Mouse (Mus musculus) hindbrain, embryonic 14.5 days (tissue): ENCODE data around the gene Tmc6. TPM values are rescaled to one million over a fixed set of nuclear protein-coding genes. Genes with fewer than 3 reads are reported as not detected.
"Not testable (repeated sequence)": the region's sequence is repeated elsewhere in the genome, so short reads cannot be mapped to it uniquely, and the experiment has no call there.

ENCODE experiments used
- ATAC-seq: fragments of 200-750 bp; cut with Nextera tagmentation; 2 replicates; pipeline ENCODE4 v1.8.0; 2017; ENCODE audit warnings: moderate number of reproducible peaks, mild to moderate bottlenecking, moderate TSS enrichment, moderate library complexity; ENCODE audit not compliant: low FRiP score
- DNase-seq: peaks from one replicate; pipeline ENCODE4 v3.0.0-alpha.2; 2015; ENCODE audit warnings: low spot score
- H3K27ac ChIP-seq: fragments of 300-500 bp; sonication (generic); 2 replicates; pipeline ENCODE4 v1.5.1; 2014; ENCODE audit warnings: mild to moderate bottlenecking, moderate library complexity
- H3K27me3 ChIP-seq: fragments of 300-500 bp; sonication (generic); 2 replicates; pipeline ENCODE4 v1.6.1; 2014; ENCODE audit warnings: mild to moderate bottlenecking, low read length, mixed read lengths; ENCODE audit not compliant: control insufficient read depth, insufficient read depth
- H3K36me3 ChIP-seq: fragments of 300-500 bp; sonication (generic); replicated peaks from 2 replicates; pipeline ENCODE4 v1.6.1; 2014; ENCODE audit not compliant: control insufficient read depth, insufficient read depth
- H3K4me1 ChIP-seq: fragments of 300-500 bp; sonication (generic); replicated peaks from 2 replicates; pipeline ENCODE4 v1.6.1; 2014; ENCODE audit warnings: antibody characterized with exemption, low read length, mixed read lengths; ENCODE audit not compliant: control insufficient read depth, insufficient read depth
- H3K4me2 ChIP-seq: fragments of 300-500 bp; sonication (generic); replicated peaks from 2 replicates; pipeline ENCODE4 v1.6.1; 2014; ENCODE audit warnings: mild to moderate bottlenecking, moderate library complexity
- H3K4me3 ChIP-seq: fragments of 300-500 bp; sonication (generic); replicated peaks from 2 replicates; pipeline ENCODE4 v1.5.1; 2014; ENCODE audit warnings: mild to moderate bottlenecking, low read length
- H3K9ac ChIP-seq: fragments of 300-500 bp; sonication (generic); 2 replicates; pipeline ENCODE4 v1.6.1; 2014
- H3K9me3 ChIP-seq: fragments of 300-500 bp; sonication (generic); 2 replicates; pipeline ENCODE4 v1.6.1; 2016; ENCODE audit warnings: low read length; ENCODE audit not compliant: control insufficient read depth
- WGBS: fragments of 180-500 bp; shearing (Covaris S2); extraction: QIAGEN DNeasy Blood & Tissue Kit; methylation state at CpG from one replicate; pipeline ENCODE4 v1.1.7; 2014; 5-methylcytosine and 5-hydroxymethylcytosine counted together
- polyA plus RNA-seq: library from polyadenylated mRNA; unstranded; fragments of >200 nt; fragmentation: Nextera tagmentation; extraction: Ambion mirVana; gene quantifications from 2 replicates; pipeline ENCODE4 v1.2.1, GENCODE M21; 2014

The Tmc6 gene
- polyA plus RNA-seq, 1 experiment from 2014 or later: 4.9 TPM

DNA sequence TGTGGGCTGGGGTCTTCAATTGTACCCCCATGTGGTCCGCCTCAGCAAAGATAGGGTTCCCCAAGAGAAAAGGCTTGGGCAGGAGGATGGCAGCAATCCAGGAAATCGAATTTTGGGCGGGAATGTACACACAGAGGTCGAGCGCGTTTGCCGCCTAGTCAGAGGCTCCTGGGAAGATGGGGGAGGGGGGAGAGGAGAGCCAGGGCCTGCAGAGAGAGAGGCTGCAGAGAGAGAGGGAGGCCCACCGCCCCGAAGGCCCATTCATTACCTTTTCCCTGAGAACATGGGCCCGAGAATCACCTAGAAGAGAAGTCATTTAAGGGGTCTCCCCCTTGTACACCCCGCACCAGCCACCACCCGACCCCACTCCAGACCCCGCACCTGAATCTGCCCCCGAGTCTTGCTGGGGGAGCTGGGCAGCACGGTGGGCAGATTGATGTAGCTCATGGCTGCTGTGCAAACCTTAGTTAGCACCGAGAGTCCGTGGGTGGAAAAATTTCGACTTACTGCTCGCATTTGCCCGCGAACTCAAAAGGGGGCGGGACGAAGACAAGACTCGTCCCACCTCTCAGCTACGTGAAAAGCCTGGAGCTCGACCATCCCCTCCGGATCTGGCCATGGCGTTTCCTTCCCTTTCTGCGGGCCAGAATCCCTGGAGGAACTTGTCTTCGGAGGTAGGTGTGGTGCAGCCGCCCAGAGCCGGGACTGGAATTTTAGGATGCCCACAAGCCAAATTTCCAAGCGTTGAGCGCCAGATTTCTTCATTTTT lies 43.5 kb upstream of the Tmc6 start, which contains the start of the genes Afmid and Tk1:
Gene Afmid, plus strand, starts transcription at position 592 of the 769 bp plus-strand sequence.
Gene Tk1, minus strand, starts transcription at position 760 of the 769 bp plus-strand sequence.
- peak within 1 kb of the TSS; percentile 35 for H3K4me3 ChIP-seq
- under 1% methylated on average over 34 of the region's 34 CpGs for WGBS
- peaks cover 31% of the 10 kb centered on the region for H3K4me1 ChIP-seq
- peak within 1 kb of the TSS; percentile 67 for H3K4me2 ChIP-seq
- DNase-seq (peak; percentile 73), ATAC-seq (0 out of 2 replicates have a peak, but pooled peaks have one; percentile 46)
- H3K27me3 ChIP-seq: no peaks in the 10 kb centered on the region
- no peaks in the 10 kb centered on the region for H3K9me3 ChIP-seq
- no peaks in the 10 kb centered on the region for H3K36me3 ChIP-seq
- peak within 1 kb of the TSS; percentile 50 for H3K9ac ChIP-seq
- H3K27ac ChIP-seq: peak within 1 kb of the TSS; percentile 60; the same call in 1 of the 2 replicates

DNA sequence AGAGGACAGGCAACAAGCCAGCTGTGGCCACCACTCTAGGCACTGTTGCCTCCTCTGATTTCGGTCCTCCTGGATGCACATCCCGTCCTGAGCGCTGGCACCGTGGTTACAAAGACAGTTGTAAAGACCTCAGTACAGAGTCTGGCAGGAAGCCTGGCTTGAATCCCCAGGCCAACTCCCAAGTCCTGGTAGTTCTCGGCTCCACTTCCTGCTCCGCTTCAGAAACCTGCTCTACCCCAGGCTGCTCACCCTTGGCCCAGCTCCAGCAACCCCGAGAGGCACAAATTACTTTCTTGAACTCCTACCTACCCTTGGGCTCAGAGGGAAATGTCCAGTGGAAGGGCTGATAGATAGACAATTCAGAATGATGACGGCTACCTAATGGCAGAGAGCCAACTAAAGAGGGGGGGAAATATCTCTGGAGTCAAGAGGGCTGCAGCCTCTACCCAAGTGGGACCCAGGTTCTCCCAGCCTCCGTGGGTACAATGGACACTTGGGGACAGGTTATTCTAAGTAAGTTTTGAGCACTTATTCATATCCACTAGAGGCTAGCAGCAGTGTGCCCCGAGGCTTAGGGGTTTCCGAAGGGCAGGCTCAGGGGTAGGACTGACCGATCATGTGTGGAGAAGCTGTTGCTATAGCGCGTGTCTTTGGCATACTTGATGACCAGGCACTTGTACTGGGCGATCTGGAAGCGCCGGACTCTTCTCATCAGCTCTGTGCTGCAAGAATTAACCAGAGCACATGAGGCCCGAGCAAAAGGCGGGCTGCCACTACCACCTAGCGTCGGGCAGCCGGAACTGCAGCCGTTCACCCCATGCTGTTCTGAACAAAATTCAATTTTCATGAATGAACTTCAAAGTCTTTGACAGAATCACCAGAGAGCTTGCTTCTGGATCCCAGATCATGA lies 42.3 kb upstream of the Tmc6 start:
- no peaks in the 10 kb centered on the region for H3K27me3 ChIP-seq
- peaks cover 29% of the 10 kb centered on the region for H3K4me1 ChIP-seq
- H3K9me3 ChIP-seq: no peaks in the 10 kb centered on the region
- H3K4me3 ChIP-seq: peak overlapping the region; percentile 35
- peak overlapping the region; percentile 67 for H3K4me2 ChIP-seq
- DNase-seq (peak; percentile 89), ATAC-seq (peak; percentile 76)
- peak overlapping the region; percentile 11; the same call in 1 of the 2 replicates for H3K9ac ChIP-seq
- no peaks in the 10 kb centered on the region for H3K36me3 ChIP-seq
- 18% methylated on average over 23 of the region's 23 CpGs for WGBS
- H3K27ac ChIP-seq: no peak overlapping the region

DNA sequence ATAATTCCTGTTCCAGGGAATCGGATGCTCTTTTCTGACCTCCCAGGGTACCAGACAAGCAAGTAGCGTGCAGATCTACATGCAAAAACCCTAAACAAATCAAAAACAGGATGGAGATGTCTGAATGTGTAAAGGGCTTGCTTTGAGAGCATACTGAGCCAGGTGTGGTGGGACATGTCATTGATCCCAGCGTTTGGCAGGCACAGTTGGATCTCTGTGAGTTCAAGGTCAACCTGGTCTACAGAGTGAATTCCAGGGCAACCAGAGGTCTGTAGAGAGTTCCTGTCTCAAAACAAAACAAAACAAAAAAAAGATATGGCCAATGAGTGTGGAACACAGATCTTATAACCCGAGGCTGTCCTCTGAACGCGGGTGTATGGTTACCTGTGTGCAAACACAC lies 41.4 kb upstream of the Tmc6 start:
- Histone ChIP-seq H3K36me3 (no peaks in the 10 kb centered on the region), H3K4me3 (no peak overlapping the region), H3K4me1 (peaks cover 23% of the 10 kb centered on the region), H3K27me3 (no peaks in the 10 kb centered on the region), H3K4me2 (no peak overlapping the region), H3K9ac (no peak overlapping the region), H3K9me3 (no peaks in the 10 kb centered on the region), H3K27ac (no peak overlapping the region)
- no peak for DNase-seq
- 96% methylated on average over 6 of the region's 6 CpGs for WGBS
- ATAC-seq: no peak

DNA sequence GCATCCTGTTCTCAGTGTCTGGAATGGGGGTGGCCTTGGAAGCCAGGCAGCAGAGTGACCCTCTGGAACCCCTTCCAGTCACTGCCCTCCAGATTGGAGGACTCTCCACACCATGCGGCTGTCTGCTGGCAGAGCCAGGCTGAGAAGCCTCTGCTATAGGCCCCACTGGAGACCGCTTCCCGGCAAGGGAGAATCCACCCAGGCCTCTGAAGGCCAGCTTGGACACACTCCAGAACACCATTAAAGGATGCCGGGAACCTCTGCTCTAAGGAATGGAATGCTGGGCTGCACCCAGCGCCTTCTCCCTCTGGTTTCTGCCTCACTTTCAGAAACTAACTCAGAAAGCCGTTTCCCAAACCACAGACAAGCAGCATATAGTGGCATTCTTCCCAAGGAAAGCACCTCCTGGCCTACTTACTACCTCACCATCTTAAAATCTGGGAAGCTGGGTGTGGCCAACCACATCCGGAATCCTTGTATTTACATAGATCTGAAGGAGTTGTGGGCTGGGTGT lies 40.8 kb upstream of the Tmc6 start:
- H3K9me3 ChIP-seq: no peaks in the 10 kb centered on the region
- DNase-seq (no peak), ATAC-seq (no peak)
- peaks cover 23% of the 10 kb centered on the region for H3K4me1 ChIP-seq
- H3K36me3 ChIP-seq: no peaks in the 10 kb centered on the region
- no peak overlapping the region for H3K4me3 ChIP-seq
- H3K4me2 ChIP-seq: no peak overlapping the region
- no peak overlapping the region for H3K27ac ChIP-seq
- H3K27me3 ChIP-seq: no peaks in the 10 kb centered on the region
- H3K9ac ChIP-seq: no peak overlapping the region
- WGBS: 89% methylated on average over 7 of the region's 7 CpGs

DNA sequence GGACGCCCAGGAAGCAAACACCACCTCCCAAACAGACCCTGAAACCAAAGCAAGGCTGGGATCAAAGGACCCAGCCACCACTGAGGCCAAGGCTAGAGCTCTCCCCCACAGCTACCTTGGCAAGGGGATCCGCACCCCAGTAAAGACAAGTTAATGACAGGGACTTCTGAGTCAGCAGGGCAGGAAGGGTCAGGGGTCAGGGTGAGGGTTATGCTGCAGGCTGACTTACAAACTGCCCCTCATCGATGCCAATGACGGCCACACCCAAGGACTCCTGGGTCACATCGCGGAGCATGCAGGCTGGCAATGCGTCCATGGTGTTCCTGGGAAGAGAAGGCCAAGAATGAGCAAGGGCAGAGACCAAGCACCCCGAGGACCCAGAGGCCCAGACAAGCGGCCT lies 39.9 kb upstream of the Tmc6 start:
- Histone ChIP-seq H3K9me3 (no peaks in the 10 kb centered on the region), H3K36me3 (no peaks in the 10 kb centered on the region), H3K4me2 (no peak overlapping the region), H3K9ac (no peak overlapping the region), H3K27me3 (no peaks in the 10 kb centered on the region), H3K4me3 (no peak overlapping the region), H3K27ac (no peak overlapping the region), H3K4me1 (peaks cover 23% of the 10 kb centered on the region)
- 85% methylated on average over 9 of the region's 9 CpGs for WGBS
- DNase-seq (no peak), ATAC-seq (no peak)

DNA sequence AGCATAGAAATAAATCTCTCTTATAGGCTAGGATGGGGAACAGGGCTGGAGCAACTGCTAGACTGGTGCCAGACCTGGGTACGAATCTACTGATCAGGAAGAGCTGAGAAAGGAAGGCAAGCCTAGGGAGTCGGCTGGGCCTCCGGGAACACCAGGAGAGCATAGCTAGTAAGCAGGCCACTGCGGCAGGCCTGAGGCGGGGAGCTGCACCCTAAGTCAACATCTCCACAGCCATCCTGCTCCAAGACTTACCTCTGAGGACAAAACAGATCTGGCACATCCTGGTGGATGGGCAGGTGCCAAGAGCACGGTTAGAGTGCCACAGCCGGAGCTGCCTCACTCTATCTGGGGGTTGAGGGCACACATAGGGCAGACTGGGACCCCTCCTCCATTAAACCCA lies 38.2 kb upstream of the Tmc6 start:
- 94% methylated on average over 7 of the region's 7 CpGs for WGBS
- no peak overlapping the region for H3K4me2 ChIP-seq
- no peaks in the 10 kb centered on the region for H3K9me3 ChIP-seq
- H3K9ac ChIP-seq: no peak overlapping the region
- no peak for ATAC-seq
- peaks cover 9% of the 10 kb centered on the region for H3K4me1 ChIP-seq
- DNase-seq: no peak
- no peaks in the 10 kb centered on the region for H3K36me3 ChIP-seq
- H3K4me3 ChIP-seq: no peak overlapping the region
- H3K27ac ChIP-seq: no peak overlapping the region
- no peaks in the 10 kb centered on the region for H3K27me3 ChIP-seq

DNA sequence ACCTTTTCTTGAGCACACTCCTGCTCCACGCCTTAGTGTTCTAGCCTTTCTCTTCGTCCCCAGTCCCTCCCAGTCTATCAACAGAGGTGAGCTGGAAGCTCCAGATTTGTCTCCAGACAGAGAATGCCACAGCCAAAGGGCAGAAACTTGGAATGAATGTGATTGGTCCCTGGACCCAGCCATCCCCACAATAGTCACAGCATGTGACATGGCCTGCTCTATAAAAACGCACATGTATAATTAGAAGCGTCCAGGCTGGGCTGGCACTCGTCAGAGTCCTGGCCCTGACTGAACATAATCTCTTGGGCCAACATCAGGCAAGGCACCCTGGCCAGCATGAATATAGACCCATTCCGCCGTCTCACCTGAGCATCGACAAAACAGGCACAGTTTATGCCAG lies 37.1 kb upstream of the Tmc6 start:
- no peak for ATAC-seq
- Histone ChIP-seq H3K27me3 (no peaks in the 10 kb centered on the region), H3K9ac (no peak overlapping the region), H3K4me2 (no peak overlapping the region), H3K4me3 (no peak overlapping the region), H3K4me1 (peaks cover 3% of the 10 kb centered on the region; the same call in 1 of the 2 replicates), H3K9me3 (no peaks in the 10 kb centered on the region), H3K27ac (no peak overlapping the region), H3K36me3 (no peaks in the 10 kb centered on the region)
- 56% methylated on average over 8 of the region's 8 CpGs for WGBS
- DNase-seq: no peak

DNA sequence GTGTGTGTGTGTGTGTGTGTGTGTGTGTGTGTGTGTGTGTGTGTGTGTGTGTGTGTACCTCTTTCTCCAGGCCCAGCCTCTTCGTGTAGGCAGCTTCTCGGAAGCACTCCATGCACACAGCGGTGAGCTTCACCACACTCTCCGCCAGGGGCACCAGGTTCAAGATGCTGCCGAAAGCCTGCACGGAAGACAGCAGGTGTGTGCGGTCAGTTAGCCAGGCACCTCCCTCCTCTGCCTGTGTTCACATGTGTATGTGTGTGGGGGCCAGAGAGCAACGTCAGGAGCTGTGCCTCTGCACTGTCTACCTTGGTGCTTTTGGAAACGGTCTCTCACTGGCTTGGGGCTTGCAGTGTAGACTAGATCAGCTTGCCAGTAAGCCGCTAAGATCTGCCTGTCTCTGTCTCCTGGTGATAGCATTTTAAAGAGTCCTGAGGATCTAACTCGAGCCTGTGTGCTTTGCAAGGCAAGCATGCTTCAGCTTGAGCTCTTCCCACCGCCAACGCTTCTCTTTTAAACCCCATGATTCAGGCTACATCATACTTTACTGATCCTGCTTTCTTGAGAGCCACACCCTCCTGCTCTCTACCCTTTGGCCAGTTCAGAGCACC lies 34.5 kb upstream of the Tmc6 start:
- Histone ChIP-seq H3K9me3 (no peaks in the 10 kb centered on the region), H3K27ac (no peak overlapping the region), H3K36me3 (no peaks in the 10 kb centered on the region), H3K9ac (no peak overlapping the region), H3K27me3 (no peaks in the 10 kb centered on the region), H3K4me3 (no peak overlapping the region), H3K4me1 (no peaks in the 10 kb centered on the region), H3K4me2 (no peak overlapping the region)
- 91% methylated on average over 12 of the region's 13 CpGs for WGBS
- DNase-seq: no peak
- ATAC-seq: no peak

DNA sequence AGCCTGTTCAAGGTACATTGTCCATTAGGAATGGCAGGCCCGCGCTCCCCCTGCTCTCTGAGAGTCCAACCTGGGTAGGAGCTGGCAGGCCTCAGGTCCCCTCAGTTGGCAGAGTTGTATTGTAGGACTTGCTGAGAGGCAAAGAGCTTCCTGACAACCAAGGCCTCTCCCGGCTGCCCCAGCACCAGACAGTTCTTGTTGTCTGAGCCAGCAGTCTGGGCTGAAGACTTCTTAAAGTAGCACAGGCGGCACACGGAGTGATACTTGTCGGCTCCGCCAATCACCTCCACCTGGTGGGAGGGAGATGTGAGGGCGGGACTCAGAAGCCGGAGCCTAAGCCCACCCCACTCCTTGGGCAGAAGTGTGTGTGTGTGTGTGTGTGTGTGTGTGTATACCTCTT lies 33.9 kb upstream of the Tmc6 start:
- H3K27me3 ChIP-seq, H3K9me3 ChIP-seq, DNase-seq, H3K4me2 ChIP-seq, ATAC-seq, H3K9ac ChIP-seq, H3K4me1 ChIP-seq, H3K27ac ChIP-seq, H3K4me3 ChIP-seq, H3K36me3 ChIP-seq: not testable (repeated sequence)
- 89% methylated on average over 9 of the region's 9 CpGs for WGBS
